Mouse (Mus musculus) cortical plate, adult 2 months (tissue): ENCODE measurements around the gene Fam181a. TPM values are rescaled to one million over a fixed set of nuclear protein-coding genes. Genes with fewer than 3 reads are reported as not detected.

Source experiments
- H3K27ac ChIP-seq: fragments of 200-500 bp; 2 replicates; pipeline ENCODE4 v1.5.1; 2012; ENCODE audit warnings: low read length, control low read depth, inconsistent platforms; ENCODE audit not compliant: insufficient read depth
- H3K4me1 ChIP-seq: fragments of 200-500 bp; 2 replicates; pipeline ENCODE4 v1.6.1; 2011; ENCODE audit warnings: low read length; ENCODE audit not compliant: control insufficient read depth, insufficient read depth
- H3K4me3 ChIP-seq: fragments of 200-500 bp; 2 replicates; pipeline ENCODE4 v1.5.1; 2011; ENCODE audit warnings: mild to moderate bottlenecking, low read length, control low read depth; ENCODE audit not compliant: insufficient read depth
- CTCF ChIP-seq: fragments of 200-500 bp; IDR thresholded peaks from 2 replicates; pipeline ENCODE4 v1.5.1; 2011; ENCODE audit warnings: mild to moderate bottlenecking, control low read depth, low read length; ENCODE audit not compliant: insufficient read depth; ENCODE audit errors: extremely low read depth
- POLR2A ChIP-seq: fragments of 200-500 bp; IDR thresholded peaks from 2 replicates; pipeline ENCODE4 v1.6.1; 2011; ENCODE audit warnings: mild to moderate bottlenecking, low read length, control low read depth; ENCODE audit not compliant: insufficient read depth; ENCODE audit errors: extremely low read depth
- polyA plus RNA-seq: library from polyadenylated mRNA; depleted of rRNA; stranded (reverse); fragments of >200 nt; gene quantifications from 2 replicates; pipeline ENCODE4 v1.2.3, GENCODE M21; 2012

Fam181a gene
- polyA plus RNA-seq, 1 experiment = 4.2 TPM

DNA sequence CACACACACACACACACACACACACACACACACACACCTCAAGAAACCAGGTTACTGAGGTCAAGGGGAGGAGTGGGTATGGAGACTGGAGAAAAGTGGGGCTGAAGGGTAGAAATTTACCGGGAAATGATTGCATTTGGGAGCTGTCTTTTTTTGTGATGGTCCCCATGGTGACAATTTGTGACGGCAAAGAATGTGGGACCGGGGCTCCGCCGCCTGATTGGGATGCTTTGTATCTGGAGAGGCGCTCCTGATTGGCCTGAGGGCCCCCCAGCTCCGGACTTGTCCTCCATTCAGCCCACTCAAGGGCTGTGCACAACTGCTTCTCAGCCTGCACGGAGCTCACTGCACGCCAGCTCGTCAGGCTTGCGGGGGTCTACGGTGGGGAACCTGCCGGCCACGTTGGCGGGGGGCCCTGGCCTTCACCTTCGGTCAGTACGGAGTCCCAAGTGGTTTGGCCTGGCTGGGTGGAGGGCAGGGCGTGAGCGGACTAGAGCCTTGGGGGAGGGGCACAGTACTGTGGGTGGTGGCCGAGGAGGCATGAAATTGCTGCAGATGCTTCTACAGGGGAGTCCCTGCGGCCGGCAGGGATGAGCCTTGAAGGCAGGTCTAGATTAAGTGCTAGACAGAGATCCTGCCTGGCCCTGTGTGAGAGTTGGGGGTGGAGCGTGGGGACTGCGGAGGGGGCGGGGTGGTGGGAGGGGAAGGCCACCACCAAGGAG is 4.0 kb downstream of the Fam181a start:
- no peak overlapping the region for H3K27ac ChIP-seq
- H3K4me3 ChIP-seq = peak overlapping the region; percentile 29
- TF ChIP-seq POLR2A = no peak
- no peak for TF ChIP-seq CTCF
- no peaks in the 10 kb centered on the region for H3K4me1 ChIP-seq

DNA sequence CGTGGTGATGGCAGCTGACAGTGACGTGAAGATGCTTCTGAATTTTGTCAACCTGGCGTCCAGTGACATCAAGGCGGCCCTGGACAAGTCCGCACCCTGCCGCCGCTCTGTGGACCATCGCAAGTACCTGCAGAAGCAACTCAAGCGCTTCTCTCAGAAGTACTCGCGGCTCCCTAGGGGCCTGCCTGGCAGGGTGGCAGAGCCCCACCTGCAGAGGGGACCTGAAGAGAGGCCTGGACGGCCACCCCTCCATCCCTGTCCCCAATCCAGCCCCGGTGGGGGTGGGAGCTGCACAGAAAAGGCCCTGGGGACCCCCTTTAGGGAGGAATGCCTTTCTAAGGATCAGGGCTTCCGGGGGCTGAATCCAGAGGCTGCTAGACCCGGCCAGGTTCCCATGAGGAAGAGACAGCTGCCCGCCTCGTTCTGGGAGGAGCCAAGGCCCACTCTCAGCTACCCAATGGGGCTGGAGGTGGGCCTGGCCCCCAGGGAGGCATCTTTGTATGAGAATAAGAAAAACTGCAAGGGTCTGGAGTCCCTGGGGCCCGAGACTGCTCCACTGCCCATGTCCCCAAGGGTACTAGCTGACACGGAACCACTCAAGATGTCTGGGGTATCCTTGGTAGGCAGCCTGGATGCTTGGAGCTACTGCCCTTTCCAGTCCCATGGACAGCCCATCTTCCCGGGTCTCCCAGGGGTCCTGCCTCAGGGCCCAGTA is 5.2 kb downstream of the Fam181a start:
- H3K4me1 ChIP-seq = no peaks in the 10 kb centered on the region
- no peak overlapping the region for H3K27ac ChIP-seq
- TF ChIP-seq CTCF (no peak), POLR2A (no peak)
- no peak overlapping the region for H3K4me3 ChIP-seq

DNA sequence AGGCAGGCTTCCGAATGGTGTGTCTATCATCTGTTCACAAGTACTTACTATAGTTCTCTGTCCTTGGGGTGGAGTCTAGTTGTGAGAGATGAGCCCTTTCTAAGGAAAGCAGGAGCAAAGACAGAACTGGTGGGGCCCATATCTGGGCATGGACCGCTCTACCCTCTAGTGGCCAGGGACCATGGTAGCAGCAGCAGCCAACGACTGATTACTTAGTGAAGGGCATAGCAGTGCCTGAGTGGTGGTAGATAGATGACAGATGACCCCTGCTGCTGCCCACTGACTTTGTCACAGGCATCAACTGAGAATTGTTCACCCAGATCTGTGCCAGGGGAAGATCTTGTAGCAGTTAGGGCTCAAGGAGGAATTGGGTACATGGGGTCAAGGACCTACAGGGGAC is 12.0 kb downstream of the Fam181a start:
- Histone ChIP-seq H3K27ac (no peak overlapping the region), H3K4me1 (no peaks in the 10 kb centered on the region), H3K4me3 (no peak overlapping the region)
- TF ChIP-seq POLR2A = no peak
- TF ChIP-seq CTCF = peak; percentile 76

DNA sequence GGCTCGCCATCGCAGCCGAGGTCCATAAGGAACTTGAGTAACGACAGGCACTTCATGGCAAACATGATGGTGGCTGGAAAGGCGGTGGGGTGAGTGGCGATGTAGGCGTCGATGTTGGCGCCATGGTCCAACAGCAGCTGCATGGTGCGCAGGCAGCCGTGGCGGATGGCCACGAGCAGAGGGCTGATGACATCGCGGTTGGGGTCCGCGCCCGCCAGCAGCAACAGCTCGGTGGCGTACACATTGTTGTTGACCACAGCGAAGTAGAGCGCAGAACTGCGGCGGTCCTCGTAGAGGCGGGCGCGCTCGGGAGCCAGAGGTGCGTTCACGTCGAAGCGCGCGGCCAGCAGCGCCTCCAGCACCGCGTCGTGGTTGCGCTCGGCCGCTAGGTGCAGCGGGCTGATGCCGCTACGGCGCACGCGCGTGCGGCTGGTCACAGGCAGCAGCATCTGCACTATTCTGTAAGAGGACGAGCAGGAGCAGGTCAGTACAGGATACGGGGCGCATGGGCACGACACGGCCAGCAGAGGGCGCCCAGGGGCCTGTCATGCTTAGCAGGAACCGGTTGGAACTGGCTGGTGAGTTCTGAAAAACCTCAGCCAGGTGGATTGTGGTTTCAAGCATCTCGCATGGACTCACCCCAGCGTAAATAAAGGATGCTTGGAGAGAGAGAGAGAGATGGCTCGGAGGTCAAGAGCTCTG is 14.5 kb downstream of the Fam181a start:
- TF ChIP-seq CTCF (peak; percentile 78), POLR2A (no peak)
- Histone ChIP-seq H3K27ac (no peak overlapping the region), H3K4me1 (no peaks in the 10 kb centered on the region)

DNA sequence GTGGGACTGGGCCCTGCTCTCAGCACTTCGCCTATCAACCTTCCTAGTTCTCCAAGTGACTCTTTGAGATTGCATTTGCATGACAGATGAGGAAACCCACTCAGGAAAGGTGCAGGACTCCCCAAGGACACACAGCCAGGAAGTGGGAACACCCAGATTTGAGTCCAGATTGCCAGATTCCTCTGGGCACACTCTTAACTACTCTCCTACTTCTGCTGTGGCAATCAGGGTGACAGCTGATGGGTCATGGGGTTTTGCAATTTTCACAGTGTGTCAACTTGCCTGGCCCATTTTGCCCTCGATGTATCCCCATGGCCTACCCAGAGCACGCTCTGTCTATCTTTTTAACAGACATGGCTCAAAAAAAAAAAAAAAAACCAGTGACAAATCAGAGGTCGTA is 15.8 kb downstream of the Fam181a start:
- Histone ChIP-seq H3K4me1 (no peaks in the 10 kb centered on the region), H3K4me3 (no peak overlapping the region), H3K27ac (no peak overlapping the region)
- TF ChIP-seq CTCF (no peak), POLR2A (no peak)

More for the DNA sequence above, 14.5 kb downstream of the Fam181a start:
- H3K4me3 ChIP-seq = no peak overlapping the region; the same call in 1 of the 2 replicates

DNA sequence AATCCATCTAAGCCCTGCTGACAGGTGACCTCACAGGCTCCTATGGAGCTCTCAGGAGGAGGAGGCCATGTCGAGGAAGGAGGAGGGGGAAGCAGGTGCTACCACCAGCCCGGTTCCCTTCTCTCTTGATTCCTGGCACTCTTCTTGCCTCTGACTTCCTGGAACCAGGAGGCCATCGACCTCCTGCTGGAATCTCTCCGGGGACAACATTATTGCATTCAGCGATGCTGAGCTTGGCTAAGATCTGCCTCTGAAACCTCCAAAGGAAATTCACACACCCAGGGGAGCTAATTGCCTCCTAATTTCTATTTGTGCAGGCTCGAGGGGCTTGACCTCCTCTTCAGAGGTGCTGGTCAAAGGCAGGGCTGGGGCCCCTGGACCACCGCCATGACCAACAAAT is 16.3 kb downstream of the Fam181a start:
- H3K4me3 ChIP-seq = no peak overlapping the region
- no peak for TF ChIP-seq POLR2A
- TF ChIP-seq CTCF = no peak
- no peaks in the 10 kb centered on the region for H3K4me1 ChIP-seq
- no peak overlapping the region for H3K27ac ChIP-seq

DNA sequence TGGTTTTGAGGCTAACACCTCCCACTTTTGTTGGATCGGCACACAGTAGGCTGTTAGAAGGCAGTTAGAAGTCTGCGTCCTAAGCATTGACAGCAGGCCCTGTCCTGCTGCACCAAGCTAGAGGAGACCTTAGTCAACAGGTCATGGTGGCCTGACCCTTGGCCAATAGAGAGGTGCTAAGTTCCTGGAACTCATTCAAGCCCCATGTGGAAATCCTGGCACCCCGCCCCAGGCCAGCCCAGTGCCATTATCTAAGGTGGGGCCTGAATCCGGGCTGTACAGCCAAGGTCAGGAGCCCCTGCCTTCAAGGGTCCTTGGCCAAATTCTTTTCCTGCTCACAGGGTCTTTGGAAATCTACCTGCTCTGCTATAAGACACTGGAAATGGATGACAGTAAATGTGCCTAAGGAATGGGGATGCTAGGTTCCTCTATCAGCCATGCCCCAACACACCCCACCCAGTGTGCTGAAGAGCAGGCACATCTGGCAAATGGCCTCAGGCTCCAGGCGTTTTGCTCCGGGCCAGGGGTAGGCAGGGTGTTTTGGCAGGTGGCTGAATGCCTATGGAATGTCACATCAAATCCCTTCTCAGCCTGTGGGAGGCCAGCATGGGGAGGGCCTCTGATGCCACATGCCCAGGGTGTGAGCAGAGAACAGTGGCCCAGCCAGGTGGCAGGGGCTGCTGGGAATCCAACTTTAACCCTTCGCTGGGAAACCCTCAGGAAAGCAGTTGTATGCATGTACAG is 17.8 kb downstream of the Fam181a start:
- no peak for TF ChIP-seq CTCF
- H3K27ac ChIP-seq = no peak overlapping the region
- no peaks in the 10 kb centered on the region for H3K4me1 ChIP-seq
- H3K4me3 ChIP-seq = no peak overlapping the region

DNA sequence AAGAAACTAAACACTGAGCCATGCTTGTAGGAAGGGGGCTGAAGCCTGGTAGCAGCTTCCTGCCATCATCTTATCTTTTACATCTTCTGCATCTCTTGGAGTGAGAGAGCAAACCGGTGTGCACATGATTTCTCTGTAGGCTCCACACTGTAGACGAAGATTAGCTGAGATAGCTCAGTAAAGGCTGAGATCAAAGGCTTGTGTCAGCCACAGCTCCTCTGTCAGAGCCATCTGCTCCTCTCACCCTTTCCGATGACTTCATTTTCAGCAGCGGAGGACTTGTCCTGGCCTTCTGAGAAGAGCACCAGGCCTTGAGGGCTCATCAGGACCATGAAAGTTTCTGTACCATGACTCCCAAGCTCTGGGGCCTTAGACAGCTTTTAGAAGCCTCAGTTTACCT is 20.7 kb downstream of the Fam181a start:
- Histone ChIP-seq H3K27ac (no peak overlapping the region), H3K4me1 (no peaks in the 10 kb centered on the region), H3K4me3 (no peak overlapping the region)
- TF ChIP-seq POLR2A (no peak), CTCF (no peak)

DNA sequence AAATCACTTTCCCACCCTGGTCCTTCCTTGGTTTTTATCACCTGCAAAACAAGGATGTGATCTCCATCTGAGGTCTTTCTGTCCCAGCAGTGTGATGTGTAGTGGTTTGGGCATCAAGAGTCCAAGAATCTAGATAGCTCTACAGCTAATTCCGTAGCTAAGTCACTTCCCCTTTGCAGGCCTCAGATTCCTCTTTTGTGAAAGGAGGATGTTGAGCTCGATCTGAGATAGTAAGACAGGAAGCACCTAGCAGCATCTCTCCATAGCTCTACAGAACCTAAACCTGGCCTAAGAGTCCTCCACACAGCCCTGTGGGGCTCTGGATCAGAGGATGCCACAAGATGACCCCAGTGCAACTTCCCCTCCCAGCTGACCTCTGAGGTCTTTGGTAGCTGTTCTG is 22.1 kb downstream of the Fam181a start:
- Histone ChIP-seq H3K4me1 (no peaks in the 10 kb centered on the region), H3K4me3 (no peak overlapping the region), H3K27ac (no peak overlapping the region)
- no peak for TF ChIP-seq POLR2A
- TF ChIP-seq CTCF = no peak

DNA sequence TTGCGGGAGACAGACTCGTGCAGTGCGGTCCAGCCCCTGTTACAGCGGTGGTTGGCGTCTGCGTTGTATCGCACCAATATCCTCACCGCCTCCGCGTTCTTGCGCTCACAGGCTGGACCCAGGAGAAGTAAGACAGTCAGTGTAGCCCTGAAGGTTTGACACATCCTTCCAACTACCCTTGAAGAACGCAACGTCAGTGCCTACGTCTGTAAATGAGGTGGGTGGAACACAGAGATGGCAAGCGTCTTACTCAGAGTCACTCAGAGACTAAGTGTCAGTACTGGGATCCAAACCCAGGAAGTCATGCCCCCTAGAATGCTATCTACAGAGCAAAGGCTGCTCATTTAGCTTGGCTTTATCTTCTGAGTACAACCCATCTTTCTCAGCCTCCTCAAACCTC is 22.7 kb downstream of the Fam181a start:
- no peak for TF ChIP-seq POLR2A
- TF ChIP-seq CTCF = no peak
- H3K4me3 ChIP-seq = no peak overlapping the region
- no peak overlapping the region for H3K27ac ChIP-seq
- H3K4me1 ChIP-seq = no peaks in the 10 kb centered on the region
